Mouse (Mus musculus): Measurements from ENCODE around the gene Crkl.

Crkl gene

GRCm38 (mm10) chr16:17451541-17452372 is at the start of gene Crkl:
Gene Crkl (plus strand): TSS chr16:17451987.
- DNase-seq (ENCODE audit: low spot score in 2 of 2): peak; percentile 95

- DNase-seq (ENCODE audit: low spot score in 2 of 2): no peak
These were observed 48.9 kb upstream of the Crkl start for GRCm38 (mm10) chr16:17402855-17403254.

- peak; percentile 86 to 90 for DNase-seq (ENCODE audit: low spot score in 2 of 2)
These were observed 46.5 kb upstream of the Crkl start for GRCm38 (mm10) chr16:17405271-17405696.

DNA sequence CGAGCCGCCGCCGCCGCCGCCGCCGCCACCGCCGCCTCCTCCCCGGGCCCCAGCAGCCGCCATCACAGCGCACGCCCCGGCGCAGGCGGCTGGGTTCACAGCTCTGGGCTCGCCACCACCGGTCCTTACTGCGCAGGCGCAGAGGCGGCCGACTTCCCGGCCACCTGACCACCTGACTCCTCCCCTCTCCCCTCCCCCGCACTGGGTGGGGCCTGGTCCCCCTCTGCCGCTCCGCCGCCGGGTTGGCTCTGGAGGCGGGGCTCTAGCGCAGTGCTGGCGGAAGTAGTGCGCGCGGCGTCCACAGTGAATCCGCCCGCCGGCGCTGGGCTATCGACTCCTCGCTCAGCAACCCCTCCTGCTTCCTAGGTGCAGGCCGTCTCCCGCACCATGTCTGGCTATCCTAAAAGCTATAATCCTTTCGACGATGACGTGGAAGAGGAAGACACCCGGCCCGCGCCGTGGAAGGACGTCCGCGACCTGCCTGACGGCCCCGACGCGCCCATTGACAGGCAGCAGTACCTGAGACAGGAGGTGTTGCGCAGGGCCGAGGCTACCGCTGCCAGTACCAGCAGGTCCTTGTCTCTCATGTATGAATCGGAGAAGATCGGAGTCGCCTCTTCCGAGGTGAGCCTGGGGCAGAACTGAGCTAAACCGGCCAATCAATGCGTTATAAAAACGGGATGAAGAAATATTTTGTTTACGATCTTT is 45.9 kb upstream of the Crkl start, which contains the start of the genes Snap29 and Pi4ka:
Gene Snap29, plus strand, starts transcription at position 251 of the 708 bp plus-strand sequence.
Gene Pi4ka, minus strand, starts transcription at position 579 of the 708 bp plus-strand sequence.
- peak; percentile 99 for DNase-seq (ENCODE audit: low spot score in 2 of 2)

DNA sequence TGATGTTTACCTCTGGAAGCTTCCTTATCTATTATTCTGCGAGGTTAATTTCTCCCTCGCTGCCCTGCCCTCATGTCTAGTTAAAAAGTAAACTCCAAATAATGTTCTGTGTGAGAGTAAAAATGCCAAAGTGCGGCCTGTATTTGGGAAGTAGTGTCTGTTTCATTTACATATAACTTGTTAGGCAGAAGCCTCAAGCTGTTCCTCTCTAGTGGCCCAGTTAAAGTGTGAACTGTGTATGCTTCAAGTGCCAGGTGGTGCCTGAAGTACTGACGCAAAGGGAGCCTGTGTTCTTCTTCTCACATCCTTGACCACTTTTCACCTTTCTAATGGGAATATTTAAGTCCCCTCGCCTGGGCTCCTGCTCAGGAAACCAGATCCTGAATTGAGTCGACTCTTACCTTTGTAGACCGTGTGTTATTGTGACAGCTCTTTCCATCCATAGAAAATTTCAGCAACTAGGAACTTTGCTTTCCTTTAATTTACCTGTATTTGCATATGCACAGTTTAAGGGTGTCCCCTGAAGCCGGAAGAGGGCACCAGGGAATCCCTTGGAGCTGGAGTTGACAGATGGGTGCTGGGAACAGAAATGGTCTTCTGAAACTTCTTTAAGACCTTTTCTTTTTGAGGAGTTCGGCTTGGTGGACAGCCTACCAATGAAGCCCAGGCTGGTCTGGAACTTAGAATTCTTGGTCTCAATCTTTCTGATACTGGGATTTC is 45.1 kb upstream of the Crkl start:
- DNase-seq (ENCODE audit: low spot score in 2 of 2): peak in 1 of 2 experiments; percentile 20

GRCm38 (mm10) chr16:17409046-17409445 is 42.7 kb upstream of the Crkl start:
- DNase-seq (ENCODE audit: low spot score in 2 of 2): no peak

DNA sequence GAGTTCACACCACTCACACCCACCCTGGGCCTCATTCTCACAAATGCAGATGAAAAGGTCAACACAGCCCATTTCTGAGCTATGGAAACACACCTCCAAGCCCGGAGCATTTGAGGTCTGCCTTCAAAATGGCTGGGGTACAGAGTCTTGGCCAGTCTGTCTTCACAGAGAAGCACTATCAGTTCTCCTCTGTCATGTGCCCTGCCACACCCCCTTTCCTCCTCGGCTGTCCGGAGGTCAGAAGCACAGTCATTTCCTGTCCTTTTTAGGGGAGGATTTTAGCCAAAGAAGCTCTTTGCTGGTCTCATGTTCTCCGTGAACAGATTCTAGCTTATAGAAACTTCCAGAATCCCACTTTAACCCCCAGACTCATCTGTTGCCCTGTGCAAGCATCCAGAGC is 41.6 kb upstream of the Crkl start:
- no peak for DNase-seq (ENCODE audit: low spot score in 2 of 2)

DNA sequence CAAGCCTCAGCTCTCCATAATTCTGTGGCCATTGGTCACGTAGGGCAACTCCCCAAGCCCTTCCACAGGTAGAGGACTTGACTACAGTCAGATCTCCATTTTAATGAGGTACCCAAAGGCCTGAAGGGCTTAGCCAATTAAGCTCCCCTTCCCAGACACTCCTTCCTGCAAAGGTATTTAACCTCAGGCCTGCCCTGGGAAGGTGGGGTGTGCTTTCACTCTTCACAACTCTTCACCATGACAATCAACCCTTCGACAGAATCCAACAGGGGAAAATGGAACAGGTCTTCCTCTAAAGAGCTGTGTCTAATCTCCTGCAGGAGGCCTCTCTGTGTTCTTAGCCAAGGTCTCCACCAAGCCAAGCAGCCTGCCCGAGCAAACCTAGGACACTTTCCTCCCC is 28.8 kb upstream of the Crkl start:
- DNase-seq (ENCODE audit: low spot score in 2 of 2): no peak

GRCm38 (mm10) chr16:17432576-17432975 is 19.2 kb upstream of the Crkl start:
- no peak for DNase-seq (ENCODE audit: low spot score in 2 of 2)

DNA sequence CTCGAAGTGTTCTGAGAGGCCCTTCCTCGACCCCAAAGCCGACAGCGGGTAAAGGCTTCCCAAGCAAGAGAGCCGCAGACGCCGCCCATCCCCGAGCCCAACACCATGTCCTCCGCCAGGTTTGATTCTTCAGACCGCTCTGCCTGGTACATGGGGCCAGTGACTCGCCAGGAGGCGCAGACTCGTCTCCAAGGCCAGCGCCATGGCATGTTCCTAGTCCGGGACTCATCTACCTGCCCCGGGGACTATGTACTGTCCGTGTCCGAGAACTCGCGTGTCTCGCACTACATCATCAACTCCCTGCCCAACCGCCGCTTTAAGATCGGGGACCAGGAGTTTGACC is 557 bp downstream of the Crkl start:
- peak; percentile 15 to 25 for DNase-seq (ENCODE audit: low spot score in 2 of 2)

- no peak for DNase-seq (ENCODE audit: low spot score in 2 of 2)
These were observed 5.1 kb downstream of the Crkl start for GRCm38 (mm10) chr16:17456901-17457300.

DNA sequence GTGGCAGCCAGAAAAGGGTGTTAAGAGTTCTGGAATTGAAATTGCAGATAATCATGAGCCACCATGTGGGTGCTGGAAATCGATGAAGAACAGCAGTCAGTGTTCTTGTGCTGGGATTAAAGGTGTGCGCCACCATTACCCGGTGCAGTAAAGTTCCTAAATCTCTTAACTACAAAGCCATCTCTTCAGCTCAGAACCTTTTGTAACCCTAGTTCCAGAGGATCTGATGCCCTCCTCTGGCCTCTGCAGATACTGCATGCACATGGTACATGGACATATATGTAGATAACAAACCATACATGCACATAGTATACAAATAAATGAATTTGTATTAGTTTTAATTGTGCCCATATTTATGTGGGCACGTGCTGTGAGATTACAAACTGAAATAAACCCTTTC is 8.5 kb downstream of the Crkl start:
- no peak for DNase-seq (ENCODE audit: low spot score in 2 of 2)

DNA sequence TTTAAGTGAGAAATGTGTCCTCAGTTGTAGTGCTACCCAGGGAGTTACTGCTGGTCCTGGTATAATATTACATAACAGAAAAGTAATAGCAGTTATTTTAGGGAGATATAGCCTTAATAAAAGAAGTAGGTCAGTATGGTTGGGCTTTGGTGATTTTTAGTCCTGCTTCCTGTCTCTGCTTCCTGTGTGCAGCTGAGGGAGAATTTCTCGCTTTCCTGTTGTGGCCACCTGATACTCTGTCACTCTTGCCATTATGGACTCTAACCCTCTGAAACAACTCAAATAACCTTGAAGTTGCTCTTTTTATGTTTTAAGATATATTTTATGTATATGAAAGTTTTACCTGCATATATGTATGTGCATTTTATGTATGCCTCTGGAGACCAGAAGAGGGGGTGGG is 9.8 kb downstream of the Crkl start:
- no peak for DNase-seq (ENCODE audit: low spot score in 2 of 2)

DNA sequence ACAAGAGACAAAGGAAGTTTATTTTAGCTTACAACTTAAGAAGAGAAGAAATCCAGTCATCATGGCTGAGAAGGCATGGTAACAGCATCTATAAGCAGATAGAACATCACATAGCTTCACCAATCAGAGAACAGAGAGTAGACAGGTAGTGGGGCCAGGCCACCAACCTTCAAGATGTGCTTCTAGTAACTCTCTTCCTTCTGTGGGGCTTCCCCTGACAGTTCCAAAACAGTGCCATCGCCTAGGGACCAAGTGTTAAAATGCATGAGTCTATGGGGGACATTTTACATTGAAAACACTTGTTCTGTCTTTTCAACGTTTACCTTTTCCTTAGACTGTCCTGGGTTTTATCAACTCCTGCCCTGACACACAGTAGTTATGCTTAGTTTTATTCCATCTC is 11.4 kb downstream of the Crkl start:
- DNase-seq (ENCODE audit: low spot score in 2 of 2): no peak

DNA sequence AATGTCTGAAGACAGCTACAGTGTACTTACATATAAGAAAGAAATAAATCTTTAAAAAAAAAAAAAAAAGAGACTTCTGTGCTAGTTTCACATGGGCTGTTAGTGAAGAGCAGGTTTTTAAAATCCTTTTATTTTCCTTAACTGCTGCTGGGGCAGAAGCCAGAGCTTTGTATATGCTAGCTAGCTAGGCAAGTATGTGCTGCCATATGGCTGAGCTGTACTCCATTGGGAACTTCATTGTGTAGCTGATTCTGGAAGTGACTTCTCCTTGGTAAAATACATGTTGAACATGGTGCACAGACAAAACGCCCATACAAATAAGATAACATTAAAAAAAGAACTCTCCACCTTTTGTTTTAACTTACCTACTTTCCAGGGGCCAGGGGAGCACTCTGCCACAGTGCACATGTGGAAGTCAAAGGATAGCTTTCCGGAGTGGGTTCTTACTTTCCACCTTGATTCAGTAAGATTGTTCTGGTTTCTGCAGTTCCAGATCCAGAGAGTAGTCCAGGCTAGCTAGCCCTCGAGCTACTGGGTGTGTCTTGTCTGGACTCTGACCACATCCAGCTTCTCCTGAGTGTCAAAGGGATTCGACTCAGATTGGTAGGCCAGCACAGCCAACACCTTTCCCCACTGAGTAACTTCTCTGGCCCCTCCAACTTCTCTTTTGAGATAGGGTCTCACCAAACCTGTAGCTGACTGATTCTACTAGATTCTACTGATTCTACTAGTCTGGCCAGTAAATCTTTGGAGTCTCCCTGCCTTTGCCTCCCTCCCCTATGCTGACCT is 15.3 kb downstream of the Crkl start:
- DNase-seq (ENCODE audit: low spot score in 2 of 2): no peak

- no peak for DNase-seq (ENCODE audit: low spot score in 2 of 2)
These were observed 20.7 kb downstream of the Crkl start for GRCm38 (mm10) chr16:17472498-17472897.

DNA sequence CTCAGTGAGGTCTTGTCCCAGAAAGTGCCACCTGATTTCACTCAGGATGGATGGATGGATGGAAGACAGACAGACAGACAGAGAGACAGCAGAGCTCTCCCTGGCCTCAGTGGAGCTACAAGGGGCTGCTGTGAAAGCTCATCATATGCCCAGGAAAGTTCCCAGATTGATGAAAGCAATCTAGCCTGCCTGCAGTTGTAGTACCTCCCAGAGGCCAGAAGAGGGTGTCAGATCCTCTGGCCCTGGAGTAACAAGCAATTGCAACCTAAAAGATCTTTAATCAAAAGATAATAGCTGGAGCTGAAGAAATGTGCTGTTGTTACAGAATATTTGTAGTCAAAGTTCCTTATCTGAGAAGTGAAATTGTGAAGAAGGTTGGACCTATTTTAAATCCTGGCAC is 22.3 kb downstream of the Crkl start:
- DNase-seq (ENCODE audit: low spot score in 2 of 2): no peak

GRCm38 (mm10) chr16:17474761-17475160 is 23.0 kb downstream of the Crkl start:
- DNase-seq (ENCODE audit: low spot score in 2 of 2): no peak

- no peak for DNase-seq (ENCODE audit: low spot score in 2 of 2)
These were observed 23.5 kb downstream of the Crkl start for GRCm38 (mm10) chr16:17475326-17475725.

DNA sequence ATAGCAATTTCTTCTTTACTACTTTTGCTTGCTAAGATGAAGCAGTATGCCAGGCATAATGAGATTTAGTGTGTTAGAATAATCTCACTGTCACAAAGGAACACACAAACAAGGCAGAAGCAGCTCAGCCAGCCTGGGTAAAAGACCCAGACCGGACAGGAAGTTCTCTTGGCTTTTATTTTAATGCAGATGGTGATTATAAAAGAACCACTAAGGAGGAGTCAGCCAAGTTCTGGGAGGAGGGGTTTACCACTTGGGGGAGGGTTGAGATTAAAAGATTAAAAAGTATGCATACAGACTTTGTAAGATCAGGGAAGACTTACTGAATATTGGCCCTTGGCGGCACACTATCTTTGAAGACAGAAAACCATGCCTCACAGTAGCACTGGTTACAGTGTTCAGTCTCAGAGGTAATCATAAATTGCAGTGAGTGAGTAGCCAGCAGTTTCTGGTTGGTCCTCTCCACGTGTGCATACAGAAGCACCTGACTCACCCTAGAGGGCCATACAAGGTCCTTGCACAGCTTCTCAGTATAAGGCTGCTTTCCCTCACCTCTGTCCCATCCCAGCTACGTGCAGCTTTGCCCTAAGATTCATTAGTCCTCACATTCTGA is 26.6 kb downstream of the Crkl start:
- DNase-seq (ENCODE audit: low spot score in 2 of 2): no peak

DNA sequence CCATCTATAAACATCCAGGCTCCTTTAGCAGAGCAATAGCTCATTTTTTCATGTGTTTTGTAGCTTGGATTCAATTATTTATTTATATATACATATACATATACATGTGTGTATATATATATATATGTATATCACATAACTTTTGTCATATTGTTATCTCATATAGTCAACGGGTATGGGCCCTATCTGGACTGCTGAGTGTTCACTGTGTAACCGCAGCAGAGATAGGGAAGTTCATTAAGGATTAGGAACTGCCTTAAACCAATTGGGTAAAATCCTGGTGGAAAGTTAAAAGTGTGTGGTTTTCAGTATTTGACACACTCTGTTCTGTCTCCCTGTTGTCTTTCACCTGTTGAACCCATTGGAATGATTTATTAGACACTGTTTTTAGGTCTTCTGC is 29.7 kb downstream of the Crkl start:
- DNase-seq (ENCODE audit: low spot score in 2 of 2): no peak
